Comparison of ENCODE assay signal across 26 mouse cellular contexts in the genomic region with DNA sequence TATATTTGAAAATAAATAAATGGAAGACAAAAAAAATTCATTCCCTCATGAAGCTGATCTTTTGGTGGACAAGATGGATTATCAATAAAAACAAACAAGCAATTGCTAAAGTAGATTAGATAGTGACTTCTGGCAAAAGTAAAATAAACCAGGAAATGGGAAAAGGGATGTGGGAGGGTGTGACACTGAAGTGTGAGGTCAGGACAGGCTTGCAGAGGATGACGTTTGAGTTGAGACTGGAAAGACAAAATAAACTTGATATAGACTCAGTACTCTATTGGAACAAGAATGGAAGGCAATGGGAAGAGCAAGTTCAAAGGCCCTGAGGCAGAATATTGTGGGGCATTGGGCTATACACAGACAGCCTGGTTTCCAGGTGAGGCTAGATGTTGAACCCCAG. TPM values are rescaled to one million over a fixed set of nuclear protein-coding genes. Genes with fewer than 3 reads are reported as not detected.
DNase-seq lines count a peak whose midpoint lies in the region; ATAC-seq and TF ChIP-seq lines count a peak whose summit lies in the region.
"Had no signal": no experiment of that assay in that cellular context is flagged by ENCODE, and none has a peak within 500 bp of the region (broad histone marks: within the 10 kb centered on the region; RNA-seq: fewer than 3 reads in every experiment).

No protein-coding gene starts in this region.

- H3K4me1 ChIP-seq in kidney, adult 2 months (ENCODE audit: control insufficient read depth, insufficient read depth, low read length) = no peaks in the 10 kb centered on the region
- H3K4me1 ChIP-seq in lung, embryonic 15.5 days = peaks cover 21% of the 10 kb centered on the region
- H3K4me1 ChIP-seq in midbrain, embryonic 11.5 days (ENCODE audit: control insufficient read depth, insufficient read depth, low read length) = peaks cover 10% of the 10 kb centered on the region

- no peak for TF ChIP-seq CTCF in kidney, adult 2 months (conservative IDR thresholded peaks at IDR 0.05; ENCODE audit: insufficient read depth, insufficient read length, low read depth, low read length)

- no peak overlapping the region for H3K9ac ChIP-seq in lung, embryonic 15.5 days
- no peak overlapping the region for H3K9ac ChIP-seq in midbrain, embryonic 11.5 days (ENCODE audit: low read length)
- H3K9ac ChIP-seq: embryonic facial prominence, embryonic 13.5 days; forebrain, embryonic 12.5 days; forebrain, embryonic 15.5 days; heart, embryonic 13.5 days; hindbrain, embryonic 15.5 days had no signal

- no peaks in the 10 kb centered on the region for H3K36me3 ChIP-seq in kidney, adult 2 months (ENCODE audit: control insufficient read depth, insufficient read depth, low read length)
- H3K36me3 ChIP-seq in lung, embryonic 15.5 days = no peaks in the 10 kb centered on the region
- no peaks in the 10 kb centered on the region for H3K36me3 ChIP-seq in midbrain, embryonic 11.5 days (ENCODE audit: control insufficient read depth, insufficient read depth, low read length)
- H3K36me3 ChIP-seq: embryonic facial prominence, embryonic 10.5 days; embryonic facial prominence, embryonic 13.5 days; forebrain, embryonic 12.5 days; forebrain, embryonic 15.5 days; heart, embryonic 10.5 days; heart, embryonic 13.5 days; hindbrain, embryonic 15.5 days had no signal

- no peak overlapping the region for H3K4me3 ChIP-seq in kidney, adult 2 months (ENCODE audit: insufficient read depth, low read depth, low read length)
- no peak overlapping the region for H3K4me3 ChIP-seq in lung, embryonic 15.5 days
- no peak overlapping the region for H3K4me3 ChIP-seq in midbrain, embryonic 11.5 days (ENCODE audit: low read depth, low read length)
- H3K4me3 ChIP-seq: embryonic facial prominence, embryonic 10.5 days; embryonic facial prominence, embryonic 13.5 days; erythroblast, embryonic 14.5 days; forebrain, embryonic 12.5 days; forebrain, embryonic 15.5 days; heart, adult 2 months; heart, embryonic 10.5 days; heart, embryonic 13.5 days; hindbrain, embryonic 15.5 days had no signal

- no peak overlapping the region for H3K27ac ChIP-seq in kidney, adult 2 months (ENCODE audit: insufficient read depth, low read depth, low read length)
- H3K27ac ChIP-seq in lung, embryonic 15.5 days = peak overlapping the region; percentile 29; the same call in 1 of the 2 replicates
- no peak overlapping the region for H3K27ac ChIP-seq in midbrain, embryonic 11.5 days (ENCODE audit: low read depth, low read length)
- H3K27ac ChIP-seq: embryonic facial prominence, embryonic 10.5 days; embryonic facial prominence, embryonic 13.5 days; forebrain, embryonic 12.5 days; forebrain, embryonic 15.5 days; heart, adult 2 months; heart, embryonic 10.5 days; heart, embryonic 13.5 days; hindbrain, embryonic 15.5 days had no signal

- H3K27me3 ChIP-seq in kidney, adult 2 months (replicated peaks; ENCODE audit: control insufficient read depth, insufficient read depth, low read length) = no peaks in the 10 kb centered on the region
- H3K27me3 ChIP-seq in lung, embryonic 15.5 days = no peaks in the 10 kb centered on the region
- no peaks in the 10 kb centered on the region for H3K27me3 ChIP-seq in midbrain, embryonic 11.5 days (ENCODE audit: control insufficient read depth, insufficient read depth, low read length)
- H3K27me3 ChIP-seq: embryonic facial prominence, embryonic 13.5 days; forebrain, embryonic 12.5 days; forebrain, embryonic 15.5 days; heart, embryonic 13.5 days; hindbrain, embryonic 15.5 days had no signal

- 3% methylated on average over 1 of the region's 1 CpGs for WGBS in kidney, adult 2 months
- 0% methylated on average over 1 of the region's 1 CpGs for WGBS in lung, embryonic 15.5 days
- 78% methylated on average over 1 of the region's 1 CpGs for WGBS in midbrain, embryonic 11.5 days

- H3K9me3 ChIP-seq in lung, embryonic 15.5 days = no peaks in the 10 kb centered on the region
- H3K9me3 ChIP-seq in midbrain, embryonic 11.5 days (ENCODE audit: control insufficient read depth, low read length) = no peaks in the 10 kb centered on the region
- H3K9me3 ChIP-seq: embryonic facial prominence, embryonic 10.5 days; embryonic facial prominence, embryonic 13.5 days; forebrain, embryonic 12.5 days; forebrain, embryonic 15.5 days; heart, embryonic 10.5 days; heart, embryonic 13.5 days; hindbrain, embryonic 15.5 days had no signal

- peak; percentile 8 for DNase-seq in kidney, adult 2 months
- no peak for DNase-seq in kidney, adult 11 months
- DNase-seq in lung, postnatal 14 days = peak; percentile 38
- no peak for DNase-seq in midbrain, embryonic 11.5 days (ENCODE audit: low spot score, missing footprints)
- no peak for DNase-seq in heart, adult 18-20 months
- DNase-seq: adrenal gland, adult 8-10 months; adrenal gland, postnatal 25 days; cerebellum, adult 11-12 months; cerebellum, adult 8-10 months; cerebellum, postnatal 10 days; cerebellum, postnatal 36 days; embryo, embryonic 11 days; gastrocnemius, postnatal 25 days; heart, adult 2 months; heart, postnatal 14 days; heart, postnatal 4 days had no signal

- no peak for TF ChIP-seq POLR2A in kidney, adult 2 months (IDR thresholded peaks at IDR 0.05; ENCODE audit: low read depth, low read length)

- no peak for ATAC-seq in lung, embryonic 15.5 days (ENCODE audit: borderline replicate concordance, extremely low read depth, low FRiP score, low TSS enrichment)
- no peak for ATAC-seq in midbrain, embryonic 11.5 days (ENCODE audit: low FRiP score)
- ATAC-seq: activated CD4-positive, CD25-positive, alpha-beta regulatory T cell, adult 4 months; forebrain, embryonic 15.5 days had no signal

- H3K4me2 ChIP-seq in lung, embryonic 15.5 days = no peak overlapping the region
- H3K4me2 ChIP-seq in midbrain, embryonic 11.5 days = no peak overlapping the region
- H3K4me2 ChIP-seq: embryonic facial prominence, embryonic 13.5 days; forebrain, embryonic 12.5 days; forebrain, embryonic 15.5 days; heart, embryonic 13.5 days; hindbrain, embryonic 15.5 days had no signal

RNA-seq across cellular contexts. Expression of a gene that starts 3.6 kb away (rescaled TPM):
- 31.4 and 37.9 TPM in 2 replicates for polyA plus RNA-seq in kidney, adult 2 months (2012; rRNA removed)
- polyA plus RNA-seq in lung, embryonic 15.5 days (2015; fragmentation: Nextera tagmentation; extraction: Ambion mirVana) = 119 and 142 TPM in 2 replicates
- 22.7 and 25.9 TPM in 2 replicates for polyA plus RNA-seq in midbrain, embryonic 11.5 days (2014; fragmentation: Nextera tagmentation; extraction: Ambion mirVana)
- total RNA-seq in heart, adult 18-20 months (2021) = 1 to 10 TPM; 7.8 to 9.4 TPM

RNA-seq across cellular contexts. Expression of a gene that starts 35.1 kb away (rescaled TPM):
- 1.5 and 2.7 TPM in 2 replicates for polyA plus RNA-seq in kidney, adult 2 months (2012; rRNA removed)
- polyA plus RNA-seq in lung, embryonic 15.5 days (2015; fragmentation: Nextera tagmentation; extraction: Ambion mirVana) = 4.6 and 5.2 TPM in 2 replicates
- polyA plus RNA-seq in midbrain, embryonic 11.5 days (2014; fragmentation: Nextera tagmentation; extraction: Ambion mirVana) = 3.0 and 3.3 TPM in 2 replicates
- total RNA-seq in heart, adult 18-20 months (2021) = 1 to 10 TPM; 1.9 to 3.0 TPM

Comparison
In these comparisons a context has a peak if more than half of its experiments do, and no peak if none do; other contexts are left out.
1. DNase-seq: peak in kidney, adult 2 months (single experiment) and lung, postnatal 14 days (single experiment); none in kidney, adult 11 months (single experiment), midbrain, embryonic 11.5 days (single experiment) and heart, adult 18-20 months (0 of 2).